Mouse (Mus musculus): ENCODE data around the gene Tns2.
A peak's percentile ranks its signal among the peaks of the same experiment; 100 is the strongest.
"Not testable (repeated sequence)": the region's sequence is repeated elsewhere in the genome, so short reads cannot be mapped to it uniquely, and the experiment has no call there.

Gene Tns2

DNA sequence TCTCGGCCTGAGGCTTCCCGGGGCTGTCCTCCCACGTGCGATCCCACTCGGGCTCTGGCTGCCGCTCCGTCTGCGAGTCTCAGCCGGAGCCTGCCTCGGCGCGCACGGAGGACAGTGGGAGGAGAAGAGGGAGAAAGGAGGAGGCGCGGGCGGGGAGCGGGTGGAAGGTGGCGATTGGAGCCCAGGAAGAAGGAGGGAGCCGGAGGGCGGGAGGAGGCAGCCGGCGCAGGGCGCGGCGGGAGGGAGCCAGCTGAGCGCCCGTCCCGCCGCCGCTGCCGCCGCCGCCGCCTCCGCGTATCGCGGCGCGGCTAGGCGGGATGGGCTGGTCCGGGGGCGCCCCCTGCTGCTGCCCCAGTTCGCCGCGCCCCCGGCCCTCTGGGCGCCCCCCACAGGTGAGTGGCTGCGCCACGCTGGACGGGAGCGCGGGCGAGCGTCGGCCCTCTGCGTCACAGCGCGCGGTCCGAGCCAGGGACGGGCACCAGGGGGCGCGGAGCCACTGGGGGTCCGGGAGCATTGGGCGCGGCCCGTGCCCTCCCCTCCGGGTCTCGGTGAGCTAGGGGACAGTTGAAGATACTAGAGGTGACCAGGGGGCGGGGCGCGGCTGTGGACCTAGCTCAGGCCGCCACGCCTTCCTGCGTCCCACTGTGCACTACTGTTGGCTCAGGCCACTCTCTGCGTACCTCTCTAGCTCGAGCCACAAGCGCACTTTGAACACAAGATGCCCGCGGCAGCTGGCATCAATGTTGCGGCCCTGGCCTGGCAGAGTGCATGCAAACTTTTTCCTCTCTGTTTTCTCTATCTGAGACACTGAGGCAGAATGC lies at the start of gene Tns2:
Gene Tns2 (plus strand): TSS at position 253 of the 821 bp plus-strand sequence.
- DNase-seq: peak; percentile 92

DNA sequence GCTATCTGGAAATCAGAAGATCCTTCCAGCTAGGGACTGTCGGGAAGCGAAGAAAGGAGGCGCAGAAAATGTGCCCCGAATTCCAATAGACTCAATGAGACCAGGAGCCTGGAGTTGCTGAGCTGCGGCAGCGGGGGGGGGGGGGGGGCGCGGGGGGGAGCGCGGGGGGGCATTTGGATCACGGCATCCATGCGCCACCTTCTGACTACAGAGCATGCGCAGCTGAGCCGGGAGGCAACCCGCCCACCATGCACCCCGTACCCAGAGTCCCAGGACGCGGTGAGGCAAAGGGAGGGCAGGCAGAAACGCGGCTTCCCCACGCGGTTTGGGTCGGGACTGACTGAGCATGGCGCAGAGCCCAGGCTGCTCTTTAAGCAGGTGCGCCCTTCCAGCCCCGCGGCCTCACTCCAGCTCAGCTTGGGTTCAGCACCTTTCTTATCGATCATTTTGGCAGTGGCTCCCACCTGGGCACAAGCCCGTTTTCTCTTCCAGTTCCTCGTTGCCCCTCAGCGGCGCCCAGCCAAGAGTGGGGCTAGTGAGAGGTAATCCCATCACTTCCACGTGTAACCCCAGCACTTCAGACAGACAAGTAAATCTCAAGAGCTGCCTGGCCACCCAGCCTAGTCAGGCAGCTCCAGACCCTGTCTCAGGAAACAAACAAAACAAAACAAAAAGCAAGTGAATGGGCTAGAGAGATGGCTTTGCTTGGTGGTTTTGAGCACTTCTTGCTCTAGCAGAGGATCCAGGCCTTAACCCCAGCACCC lies 48.1 kb upstream of the Tns2 start:
- DNase-seq: peak; percentile 43

DNA sequence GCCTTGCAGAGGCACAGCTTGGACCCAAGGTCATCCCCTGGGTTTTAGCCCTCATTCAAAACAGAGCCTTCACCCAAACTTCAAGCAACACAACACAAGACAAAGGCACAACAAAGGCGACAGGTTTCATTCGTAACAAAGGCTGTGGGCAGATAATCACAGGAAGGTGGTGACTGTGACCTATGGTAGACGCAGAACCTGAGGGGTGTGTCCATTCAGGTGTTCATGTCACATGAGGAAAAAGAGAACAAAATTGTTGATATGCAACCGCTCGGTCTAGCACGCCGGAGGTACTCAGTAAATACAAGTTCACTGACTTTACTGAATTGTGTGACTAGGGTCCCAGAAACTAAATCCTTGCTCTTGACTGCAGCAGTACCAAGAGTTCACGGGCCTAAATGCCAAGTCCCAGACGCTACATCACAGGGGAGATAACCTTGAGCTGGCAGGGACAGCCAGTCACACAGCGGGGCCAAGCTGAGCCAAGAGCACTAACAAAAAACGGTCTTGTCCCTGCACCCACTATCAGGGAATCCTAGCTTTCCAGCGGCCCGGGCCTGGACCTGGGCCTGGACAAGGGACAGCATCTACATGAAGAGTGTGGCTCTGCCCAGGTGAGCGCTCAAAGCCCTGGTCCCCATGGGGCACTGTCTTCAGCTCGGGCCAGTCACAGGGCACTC lies 43.6 kb upstream of the Tns2 start:
- DNase-seq: no peak

DNA sequence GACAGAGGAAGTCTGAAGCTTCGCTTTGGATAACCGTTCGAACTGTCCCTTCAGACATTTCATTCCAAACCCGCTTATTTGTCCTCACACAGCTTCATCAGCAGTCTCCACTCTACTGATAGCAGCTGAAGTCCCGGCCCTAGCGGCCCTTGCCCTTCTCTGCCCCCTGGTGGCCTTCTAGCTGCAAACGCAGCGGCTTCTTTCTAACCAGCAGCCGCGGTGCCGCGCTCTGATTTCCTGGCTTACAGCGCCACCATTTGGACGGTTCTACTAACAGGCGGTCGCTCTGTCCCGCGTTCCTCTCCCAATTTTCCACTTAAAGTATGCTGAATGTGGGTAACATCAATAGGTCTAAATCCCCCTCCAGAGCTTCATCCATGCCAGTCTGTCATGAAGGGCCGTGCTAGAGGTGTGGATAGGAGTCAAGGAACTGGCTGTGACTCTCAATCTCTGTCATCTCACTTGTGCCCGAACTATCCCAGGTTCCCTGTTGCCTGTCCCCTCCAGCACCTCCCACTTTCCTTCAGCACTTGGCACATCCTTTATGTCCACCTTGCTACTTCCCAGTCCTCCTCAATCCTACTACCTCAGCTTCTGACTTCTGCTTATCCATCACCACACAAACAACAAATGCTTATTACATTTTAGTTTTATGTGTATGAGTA lies 34.4 kb upstream of the Tns2 start:
- DNase-seq: peak; percentile 95

DNA sequence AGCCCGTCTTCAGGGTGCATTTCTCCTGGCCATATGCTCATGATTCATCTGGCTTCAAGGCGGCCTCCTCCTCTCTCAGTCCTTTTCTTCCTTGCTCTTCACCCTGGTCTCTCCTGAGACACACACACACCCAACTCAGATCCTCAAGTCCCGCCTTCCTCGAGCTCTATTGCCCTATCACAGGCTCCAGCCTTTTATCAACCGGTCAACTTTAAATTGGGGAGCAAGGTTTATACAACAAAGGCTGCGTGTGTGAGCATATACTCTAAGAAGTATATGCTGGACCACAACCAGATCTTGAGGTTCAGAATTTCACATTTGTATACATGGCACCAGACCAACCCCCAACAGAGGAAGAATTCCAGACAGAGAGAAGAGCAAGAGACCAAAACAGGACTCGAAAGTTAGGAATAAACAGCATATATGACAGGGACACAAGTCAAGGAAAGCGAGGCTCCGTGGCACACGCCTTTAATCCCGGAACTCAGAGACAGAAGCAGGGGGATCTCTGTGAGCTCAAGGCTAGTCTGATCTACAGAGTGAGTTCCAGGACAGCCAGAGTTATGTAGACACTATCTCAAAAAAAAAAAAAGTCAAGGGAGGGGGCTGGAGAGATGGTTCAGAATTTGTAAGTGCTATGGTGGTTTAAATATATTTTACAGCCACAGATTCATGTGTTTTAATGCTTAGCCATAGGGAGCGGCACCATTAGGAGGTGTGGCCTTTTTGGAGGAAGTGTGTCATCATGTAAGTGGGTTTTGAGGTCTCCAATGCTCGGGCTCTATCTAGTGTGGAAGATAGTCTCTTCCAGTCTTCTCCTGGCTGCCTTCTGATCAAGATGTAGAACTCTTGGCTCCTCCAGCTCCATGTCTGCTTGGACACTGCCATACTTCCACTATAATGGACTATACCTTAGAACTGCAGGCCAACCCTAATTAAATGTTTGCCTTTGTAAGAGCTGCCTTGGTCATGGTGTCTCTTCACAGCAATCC lies 29.4 kb upstream of the Tns2 start:
- DNase-seq: no peak

DNA sequence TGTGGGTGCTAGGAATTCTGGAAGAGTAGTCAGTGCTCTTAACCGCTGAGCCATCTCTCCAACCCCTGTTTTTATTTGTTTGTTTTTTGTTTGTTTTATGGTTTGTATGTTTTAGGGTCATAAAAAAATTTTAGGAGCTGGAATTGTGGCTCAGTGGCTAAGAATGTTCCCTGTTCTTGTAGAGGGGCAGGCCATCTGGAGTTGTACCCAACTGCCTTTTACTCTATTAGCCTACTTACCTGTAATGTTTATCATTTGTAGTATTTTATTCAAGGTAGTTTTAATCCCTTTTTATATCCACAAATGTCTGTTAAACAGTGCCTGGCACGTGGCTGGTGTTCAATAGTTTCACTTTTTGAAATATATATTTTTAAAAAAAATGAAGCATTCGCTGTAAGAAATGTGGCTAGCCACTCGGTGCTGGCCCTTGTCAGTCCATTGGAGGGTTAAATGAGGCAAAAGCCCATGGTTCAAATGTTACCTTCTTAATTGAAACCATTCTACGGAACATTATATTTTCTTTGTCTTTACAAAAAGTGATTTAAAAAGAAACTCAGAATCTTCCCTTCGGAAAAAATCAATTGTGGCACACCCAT lies 27.2 kb upstream of the Tns2 start:
- no peak for DNase-seq

DNA sequence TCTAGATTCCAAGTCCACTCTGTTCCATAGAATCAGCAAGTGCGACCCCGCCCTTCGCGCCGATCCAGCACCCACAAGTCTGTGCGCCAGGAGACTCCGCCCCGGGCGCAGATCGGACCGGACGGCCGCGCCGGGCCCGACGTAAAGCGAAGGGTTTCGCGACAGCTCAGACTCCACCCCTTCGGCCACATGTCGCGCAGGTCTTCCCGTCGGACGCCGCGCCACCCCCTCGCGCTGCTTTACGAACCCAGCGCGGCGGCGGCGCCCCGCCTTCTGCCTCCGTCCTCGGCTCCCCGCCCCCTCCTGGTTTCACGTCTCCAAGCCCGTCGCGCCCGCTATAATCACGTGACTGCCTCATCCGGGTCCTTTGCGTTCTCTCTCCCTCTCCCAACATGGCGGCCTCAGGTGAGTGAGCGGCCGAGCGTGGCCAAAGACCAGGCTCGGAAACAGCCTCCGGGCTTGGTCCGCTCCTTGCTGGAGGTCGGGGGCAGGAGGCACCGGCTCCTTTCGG lies 26.6 kb upstream of the Tns2 start, which contains the start of gene Eif4b:
Gene Eif4b (plus strand): TSS at position 215 of the 511 bp plus-strand sequence.
- DNase-seq: peak; percentile 100

DNA sequence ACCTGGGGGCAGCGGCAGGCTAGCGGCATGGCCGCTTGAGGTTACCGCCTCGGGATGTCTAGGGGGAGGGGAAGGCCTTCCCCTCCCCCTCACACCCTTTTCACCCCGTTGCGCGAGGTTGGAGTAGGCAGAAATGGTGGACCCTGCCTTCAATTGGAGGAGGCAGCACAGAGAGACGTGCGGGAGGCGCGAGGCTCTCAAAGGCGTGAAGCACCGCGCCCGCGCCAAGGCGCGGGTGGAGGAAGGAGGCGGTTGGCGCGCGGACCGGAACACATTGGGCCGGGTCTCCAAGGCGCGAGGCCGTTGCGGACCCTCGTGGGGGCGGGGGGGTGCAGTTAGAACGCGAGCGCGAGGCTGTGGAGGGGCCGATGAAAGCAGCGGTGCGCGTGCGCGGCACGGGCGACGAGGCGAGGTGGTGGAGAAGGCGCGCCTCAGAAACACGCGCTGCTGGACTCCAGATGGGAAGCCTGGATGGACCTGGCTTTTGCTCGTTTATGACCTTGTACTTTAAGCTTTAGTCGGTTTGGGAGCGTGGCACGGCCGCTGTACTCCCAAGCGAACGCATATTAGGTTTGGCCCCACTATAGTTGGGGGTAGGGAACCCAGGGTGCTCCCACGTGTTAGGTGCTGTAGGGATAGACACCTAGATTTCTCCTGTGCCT lies 26.0 kb upstream of the Tns2 start:
- peak; percentile 74 for DNase-seq

DNA sequence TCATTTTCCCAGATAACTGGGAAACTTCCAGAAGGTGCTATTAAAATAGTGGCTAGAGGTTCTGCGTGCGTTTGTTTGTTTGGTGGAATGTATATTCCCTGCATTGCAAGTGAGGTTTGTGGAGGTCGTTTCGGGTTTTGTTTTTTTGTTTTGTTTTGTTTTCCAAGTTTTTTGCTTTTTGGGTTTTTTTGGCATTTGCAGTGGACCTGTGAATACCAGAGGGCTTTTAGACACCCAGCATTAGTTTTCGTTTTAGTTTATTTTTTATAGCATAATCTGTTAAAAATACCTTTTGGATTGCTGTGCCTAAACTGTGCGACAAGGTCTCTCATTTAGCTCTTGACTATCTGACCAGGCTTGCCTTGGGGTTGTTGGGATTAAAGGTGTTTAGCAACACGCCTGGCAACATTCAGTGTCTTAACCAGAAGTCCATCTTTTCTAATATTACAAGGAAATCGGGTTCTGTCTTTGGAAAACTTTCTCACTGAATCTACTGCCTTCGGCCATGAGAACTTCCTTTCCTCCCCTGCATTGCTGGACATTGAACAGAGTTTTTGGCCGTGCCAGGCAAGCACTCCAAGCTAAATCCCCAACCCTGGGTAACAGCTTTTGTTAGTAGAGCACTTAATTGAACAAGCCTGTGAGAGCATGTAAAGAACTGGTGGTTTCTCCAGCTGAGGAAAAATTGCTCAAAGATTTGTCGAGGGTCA lies 25.2 kb upstream of the Tns2 start:
- DNase-seq: no peak

DNA sequence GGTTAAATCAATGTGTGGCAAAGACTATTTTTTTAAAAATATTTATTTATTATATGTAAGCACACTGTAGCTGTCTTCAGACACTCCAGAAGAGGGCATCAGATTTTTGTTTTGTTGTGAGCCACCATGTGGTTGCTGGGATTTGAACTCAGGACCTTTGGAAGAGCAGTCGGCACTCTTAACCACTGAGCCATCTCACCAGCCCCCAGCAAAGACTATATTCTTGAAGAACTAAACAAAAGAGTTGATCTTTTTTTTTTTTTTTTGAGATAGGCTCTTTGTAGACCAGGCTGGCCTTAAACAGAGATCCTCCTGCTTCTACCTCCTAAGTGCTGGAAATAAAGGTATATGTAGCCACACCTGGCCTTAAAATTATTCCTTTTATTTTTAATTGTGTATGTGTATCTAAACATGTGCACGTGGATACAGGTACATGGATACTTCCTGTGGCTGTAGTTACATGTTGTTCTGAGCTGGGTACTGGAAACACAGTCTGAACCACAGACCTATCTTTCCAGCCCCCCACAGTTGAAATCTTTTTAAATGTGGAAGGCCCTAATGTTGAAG lies 23.0 kb upstream of the Tns2 start:
- DNase-seq: no peak

DNA sequence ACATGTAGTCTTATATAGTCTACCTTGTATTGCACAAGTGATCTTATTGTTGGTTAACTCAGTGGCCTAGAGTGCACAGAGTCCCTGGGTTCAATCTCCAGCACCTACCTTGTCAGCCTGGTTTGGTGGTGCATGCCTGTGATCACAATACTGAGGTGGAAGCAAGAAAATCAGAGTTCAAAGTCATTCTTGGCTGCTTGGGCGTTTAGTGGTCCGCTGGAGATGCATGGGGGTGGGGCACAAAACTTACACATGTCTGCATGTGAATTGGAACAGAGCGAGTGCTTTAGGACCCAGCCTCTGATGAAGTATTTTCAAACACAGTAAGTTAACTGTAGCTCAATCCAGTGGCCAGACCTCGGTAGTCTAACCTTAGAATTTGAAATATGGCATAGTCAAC lies 21.0 kb upstream of the Tns2 start:
- DNase-seq: no peak

DNA sequence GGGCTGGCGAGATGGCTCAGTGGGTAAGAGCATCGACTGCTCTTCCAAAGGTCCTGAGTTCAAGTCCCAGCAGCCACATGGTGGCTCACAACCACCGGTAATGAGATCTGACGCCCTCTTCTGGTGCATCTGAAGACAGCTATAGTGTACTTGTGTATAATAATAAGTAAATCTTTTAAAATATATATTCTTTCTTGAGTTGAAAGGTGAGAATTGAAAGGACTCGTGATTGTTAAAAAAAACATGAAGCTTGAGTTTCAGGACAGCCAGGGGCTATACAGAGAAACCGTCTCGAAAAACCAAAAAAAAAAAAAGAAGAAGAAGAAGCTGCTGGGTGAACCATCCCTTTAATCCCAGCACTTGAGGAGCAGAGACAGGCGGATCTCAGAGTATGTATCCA lies 20.3 kb upstream of the Tns2 start:
- not testable (repeated sequence) for DNase-seq

DNA sequence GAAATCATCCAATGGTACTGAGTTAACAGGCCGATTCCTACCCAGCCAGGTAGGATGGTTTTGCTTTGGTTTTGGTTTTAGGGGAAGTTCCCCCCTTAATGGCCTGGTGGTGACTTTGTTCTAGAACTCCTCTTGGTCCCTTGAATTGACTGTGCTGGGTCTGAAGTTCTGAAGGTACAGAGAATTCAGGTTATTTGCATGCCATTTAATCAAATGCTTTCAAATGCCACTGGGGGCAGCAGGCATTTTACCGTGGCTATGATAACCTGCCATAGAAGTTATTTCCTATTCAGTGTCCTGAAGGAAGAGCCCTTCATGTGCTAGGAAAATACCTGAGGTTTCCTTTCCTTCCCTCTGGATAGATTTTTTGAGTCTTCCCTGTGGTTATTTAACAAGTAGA lies 19.8 kb upstream of the Tns2 start:
- no peak for DNase-seq

DNA sequence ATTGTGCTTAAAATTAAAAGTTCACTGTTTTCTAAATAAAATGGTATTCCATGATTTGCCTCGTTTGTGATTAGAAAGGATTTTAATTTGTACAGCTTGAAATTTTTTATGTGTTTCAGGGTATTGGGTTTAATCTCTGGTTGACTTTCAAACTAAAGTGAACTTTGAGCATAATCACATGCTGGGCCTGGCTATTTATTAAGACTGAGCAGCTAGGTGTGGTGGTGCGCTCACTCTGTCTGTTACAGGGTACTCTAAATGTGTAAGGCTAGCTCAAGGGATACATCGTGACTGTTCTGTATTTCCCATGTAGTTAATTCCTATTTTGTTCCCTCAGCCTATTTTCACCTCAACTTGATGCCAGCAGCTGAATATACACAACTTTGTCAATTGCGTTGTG lies 18.1 kb upstream of the Tns2 start:
- DNase-seq: no peak

DNA sequence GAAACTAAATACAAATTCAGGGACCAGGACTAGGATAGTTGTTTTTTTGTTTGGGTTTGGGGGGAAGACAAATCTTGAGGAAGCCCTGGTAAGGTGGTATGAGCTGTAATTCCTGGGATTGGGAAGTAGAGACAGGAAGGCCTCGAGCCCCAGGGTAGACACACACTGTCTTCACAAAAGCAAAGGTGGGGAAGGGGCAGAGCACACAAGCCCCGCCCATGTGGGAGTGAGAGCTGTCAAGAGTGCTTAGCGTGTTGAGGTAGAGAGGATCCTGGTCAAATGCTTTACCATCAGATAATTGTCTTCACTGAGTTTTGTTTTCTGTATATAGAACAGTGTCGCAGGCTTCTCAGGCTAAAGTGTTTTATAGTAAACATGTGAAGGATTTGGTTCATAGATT lies 17.2 kb upstream of the Tns2 start:
- no peak for DNase-seq

DNA sequence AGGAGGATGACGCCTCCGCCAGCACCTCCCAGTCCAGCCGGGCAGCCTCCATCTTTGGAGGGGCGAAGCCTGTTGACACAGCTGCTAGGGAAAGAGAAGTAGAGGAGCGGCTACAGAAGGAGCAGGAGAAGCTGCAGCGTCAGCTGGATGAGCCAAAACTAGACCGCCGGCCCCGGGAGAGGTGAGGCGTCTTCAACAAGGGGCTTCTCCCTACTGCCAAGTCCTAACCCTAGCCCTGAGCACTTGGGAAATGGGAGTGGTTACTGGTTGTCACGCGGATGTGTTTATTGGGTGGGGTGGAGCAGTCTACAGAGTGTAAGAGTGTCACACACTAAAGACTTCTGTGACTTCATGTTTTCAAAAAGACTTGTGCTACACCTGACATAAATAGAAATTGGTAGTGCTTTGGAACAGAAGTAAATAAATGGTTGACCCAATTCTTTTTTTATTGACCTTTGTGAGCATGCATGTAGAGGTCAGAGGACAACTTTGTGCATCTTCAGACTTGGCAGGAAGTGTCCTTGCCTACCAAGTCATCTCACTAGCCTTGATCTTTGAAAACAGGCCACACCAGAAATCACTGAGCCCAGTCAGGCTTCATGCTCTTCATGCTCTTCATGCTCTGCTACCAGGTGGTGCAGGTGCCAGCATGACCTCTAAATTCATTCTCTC lies 10.2 kb upstream of the Tns2 start:
- no peak for DNase-seq

DNA sequence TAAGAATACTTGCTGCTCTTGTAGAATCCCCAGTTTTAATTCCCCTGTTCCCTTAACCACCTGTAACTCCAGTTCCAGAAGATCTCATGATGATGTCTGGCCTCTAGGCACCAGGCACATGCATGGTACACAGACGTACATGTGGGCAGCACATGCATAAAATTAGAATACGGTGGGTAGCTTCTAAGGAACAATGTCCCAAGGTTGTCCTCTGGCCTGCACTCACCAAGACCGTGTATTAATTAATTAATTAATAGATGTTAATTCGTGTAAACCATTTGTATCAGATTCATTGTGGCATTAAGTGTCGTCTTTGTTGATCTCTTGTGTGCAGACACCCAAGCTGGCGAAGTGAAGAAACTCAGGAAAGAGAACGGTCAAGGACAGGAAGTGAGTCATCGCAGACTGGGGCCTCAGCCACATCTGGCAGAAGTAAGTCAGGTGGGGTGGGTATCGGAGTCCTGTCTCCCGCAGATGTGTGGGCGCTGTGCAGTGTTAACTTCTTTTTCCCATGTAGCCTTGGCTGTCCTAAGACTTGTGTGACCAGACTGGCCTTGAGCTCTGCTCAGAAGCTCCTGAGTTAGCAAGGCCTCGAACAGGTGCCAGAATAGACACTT lies 9.0 kb upstream of the Tns2 start:
- no peak for DNase-seq

DNA sequence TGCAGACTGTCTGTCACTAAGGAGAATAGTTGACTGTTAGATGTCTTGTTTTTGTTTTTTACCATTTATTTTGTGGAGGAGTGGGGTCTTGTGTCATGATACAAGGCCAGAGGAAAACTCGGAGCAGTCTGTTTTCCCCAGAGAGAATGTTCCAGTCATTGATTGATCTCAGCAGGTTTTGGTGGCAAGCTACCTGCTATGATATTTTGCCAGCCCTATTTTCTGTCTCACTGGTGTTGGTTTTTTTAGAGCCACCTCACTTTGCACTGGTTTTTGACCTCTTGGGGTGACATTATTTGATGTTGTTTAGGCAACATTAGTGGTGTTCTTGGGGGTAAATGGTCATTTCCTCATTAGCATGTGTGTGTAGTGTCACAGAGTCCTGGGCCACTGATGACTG lies 8.5 kb upstream of the Tns2 start:
- DNase-seq: no peak

DNA sequence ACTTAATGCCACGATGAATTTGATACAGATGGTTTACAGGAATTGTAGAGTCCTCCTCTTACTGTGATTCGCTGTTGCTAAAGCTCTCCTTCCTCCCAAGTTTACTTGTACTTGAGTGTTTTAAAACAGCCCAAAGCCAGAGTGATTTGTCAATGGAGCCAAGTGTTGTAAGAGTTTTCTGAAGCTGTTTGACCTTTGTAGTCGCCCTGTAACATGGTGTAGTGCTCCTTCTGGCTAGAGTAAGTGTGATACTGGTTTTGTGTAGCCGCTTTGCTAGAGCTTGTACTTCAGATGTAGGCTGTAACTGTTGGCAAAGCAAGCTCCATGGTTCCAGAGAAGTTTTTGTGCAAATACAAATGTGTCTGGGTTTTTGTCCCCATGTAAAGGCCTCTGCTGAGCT lies 8.0 kb upstream of the Tns2 start:
- DNase-seq: no peak

Data from lung, postnatal 10 days (tissue).